Mouse (Mus musculus): ENCODE results near the gene Efcc1. TPM values are rescaled to one million over a fixed set of nuclear protein-coding genes. Genes with fewer than 3 reads are reported as not detected.

The Efcc1 gene
- 4.0 and 4.5 TPM in 2 replicates for polyA plus RNA-seq (2012; rRNA removed)

GRCm38 (mm10) chr6:87730591-87731462, at the start of gene Efcc1:
Gene Efcc1 (plus strand): TSS chr6:87730869.
- Histone ChIP-seq H3K4me1 (ENCODE audit: control insufficient read depth, insufficient read depth, low read length) (no peaks in the 10 kb centered on the region), H3K27ac (ENCODE audit: insufficient read depth, low read length) (no peak within 1 kb of the TSS), H3K4me3 (replicated peaks; ENCODE audit: insufficient read depth, low read depth, low read length) (peak within 1 kb of the TSS; percentile 32), H3K27me3 (ENCODE audit: control insufficient read depth, insufficient read depth, low read length) (no peaks in the 10 kb centered on the region; the same call in 1 of the 2 replicates)
- peak; percentile 23 to 24 for DNase-seq
- TF ChIP-seq CTCF (IDR thresholded peaks at IDR 0.05; ENCODE audit: borderline replicate concordance, insufficient read depth, low read depth, low read length) (no peak), POLR2A (IDR thresholded peaks at IDR 0.05; ENCODE audit: borderline replicate concordance, insufficient read depth, low read length) (no peak)
- under 1% methylated on average over 90 of the region's 90 CpGs for WGBS

GRCm38 (mm10) chr6:87695947-87696346, 34.7 kb upstream of the Efcc1 start:
- TF ChIP-seq CTCF (IDR thresholded peaks at IDR 0.05; ENCODE audit: borderline replicate concordance, insufficient read depth, low read depth, low read length), result no peak
- TF ChIP-seq POLR2A (IDR thresholded peaks at IDR 0.05; ENCODE audit: borderline replicate concordance, insufficient read depth, low read length), result no peak
- DNase-seq, result no peak
- no peaks in the 10 kb centered on the region for H3K27me3 ChIP-seq (ENCODE audit: control insufficient read depth, insufficient read depth, low read length)
- no peak overlapping the region for H3K27ac ChIP-seq (ENCODE audit: insufficient read depth, low read length)
- H3K4me3 ChIP-seq (replicated peaks; ENCODE audit: insufficient read depth, low read depth, low read length), result no peak overlapping the region
- no peaks in the 10 kb centered on the region for H3K4me1 ChIP-seq (ENCODE audit: control insufficient read depth, insufficient read depth, low read length)
- 67% methylated on average over 3 of the region's 3 CpGs for WGBS

DNA sequence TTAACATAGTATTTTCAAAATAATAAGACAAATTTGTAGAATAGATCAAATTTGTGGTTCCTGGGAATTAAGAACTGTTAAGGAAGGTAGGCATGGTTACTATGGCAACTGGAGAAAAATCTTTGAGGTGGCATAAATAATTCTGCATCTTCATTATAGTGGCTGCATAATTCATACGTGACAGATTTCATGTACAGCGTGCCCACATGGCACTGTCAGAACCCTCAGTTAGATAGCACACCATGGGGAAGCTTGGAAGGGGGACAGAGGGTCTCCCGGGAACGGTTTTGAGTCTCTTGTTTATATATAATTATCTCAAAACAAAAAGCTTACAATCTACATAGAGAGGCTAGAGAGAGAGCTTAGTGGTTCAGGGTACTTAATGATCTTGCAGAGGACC, 34.1 kb upstream of the Efcc1 start:
- no peak for DNase-seq
- Histone ChIP-seq H3K27me3 (ENCODE audit: control insufficient read depth, insufficient read depth, low read length) (no peaks in the 10 kb centered on the region), H3K4me1 (ENCODE audit: control insufficient read depth, insufficient read depth, low read length) (no peaks in the 10 kb centered on the region), H3K27ac (ENCODE audit: insufficient read depth, low read length) (no peak overlapping the region), H3K4me3 (replicated peaks; ENCODE audit: insufficient read depth, low read depth, low read length) (no peak overlapping the region)
- TF ChIP-seq CTCF (IDR thresholded peaks at IDR 0.05; ENCODE audit: borderline replicate concordance, insufficient read depth, low read depth, low read length), result no peak
- 68% methylated on average over 4 of the region's 4 CpGs for WGBS

DNA sequence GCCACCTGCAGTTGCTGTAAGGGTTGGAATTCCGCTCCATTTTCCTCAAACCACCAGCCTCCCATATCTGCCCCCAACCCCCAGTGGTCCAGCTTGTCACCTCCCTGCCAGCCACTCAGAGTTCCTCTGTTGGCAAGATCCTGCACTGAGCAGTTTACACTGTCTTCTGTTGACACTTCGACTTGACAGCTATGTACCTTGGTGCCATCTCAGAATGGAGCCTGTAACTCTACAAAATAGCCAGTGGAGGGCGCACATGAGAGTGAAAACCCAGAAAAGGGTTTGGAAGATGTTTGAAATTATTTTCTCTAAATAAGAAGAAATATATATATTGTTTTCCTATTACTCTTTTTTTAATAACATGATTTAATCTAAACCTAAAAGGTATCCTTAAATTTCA, 24.4 kb upstream of the Efcc1 start:
- DNase-seq, result no peak
- H3K4me1 ChIP-seq (ENCODE audit: control insufficient read depth, insufficient read depth, low read length), result no peaks in the 10 kb centered on the region

DNA sequence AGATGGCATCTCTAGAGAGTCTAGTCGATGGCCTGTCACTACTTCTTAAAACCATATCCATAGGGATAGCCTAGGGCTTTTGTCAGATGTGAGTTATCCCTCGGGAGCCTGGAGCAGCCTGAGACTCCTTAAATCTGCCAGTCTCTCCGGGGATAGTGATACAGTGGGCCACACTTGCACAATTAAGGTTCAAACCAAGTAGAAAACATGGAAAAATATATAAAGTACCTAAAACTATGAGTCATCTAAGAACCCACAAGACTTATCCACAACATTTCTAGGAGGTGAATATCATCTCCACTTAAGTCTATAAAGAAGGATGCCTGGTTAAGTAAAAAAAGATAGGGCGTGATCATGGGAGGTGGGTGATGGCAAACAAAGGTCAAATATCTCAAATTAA, 18.4 kb upstream of the Efcc1 start:
- TF ChIP-seq CTCF (IDR thresholded peaks at IDR 0.05; ENCODE audit: borderline replicate concordance, insufficient read depth, low read depth, low read length) (no peak), POLR2A (IDR thresholded peaks at IDR 0.05; ENCODE audit: borderline replicate concordance, insufficient read depth, low read length) (no peak)
- H3K4me1 ChIP-seq (ENCODE audit: control insufficient read depth, insufficient read depth, low read length), result no peaks in the 10 kb centered on the region
- no peak for DNase-seq
- 87% methylated on average over 4 of the region's 4 CpGs for WGBS
- no peaks in the 10 kb centered on the region for H3K27me3 ChIP-seq (ENCODE audit: control insufficient read depth, insufficient read depth, low read length)
- no peak overlapping the region for H3K27ac ChIP-seq (ENCODE audit: insufficient read depth, low read length)
- no peak overlapping the region for H3K4me3 ChIP-seq (replicated peaks; ENCODE audit: insufficient read depth, low read depth, low read length)

More for the DNA sequence above, 24.4 kb upstream of the Efcc1 start:
- H3K27ac ChIP-seq (ENCODE audit: insufficient read depth, low read length), result no peak overlapping the region
- 39% methylated on average over 3 of the region's 3 CpGs for WGBS
- H3K4me3 ChIP-seq (replicated peaks; ENCODE audit: insufficient read depth, low read depth, low read length), result no peak overlapping the region
- TF ChIP-seq CTCF (IDR thresholded peaks at IDR 0.05; ENCODE audit: borderline replicate concordance, insufficient read depth, low read depth, low read length) (no peak), POLR2A (IDR thresholded peaks at IDR 0.05; ENCODE audit: borderline replicate concordance, insufficient read depth, low read length) (no peak)
- no peaks in the 10 kb centered on the region for H3K27me3 ChIP-seq (ENCODE audit: control insufficient read depth, insufficient read depth, low read length)

DNA sequence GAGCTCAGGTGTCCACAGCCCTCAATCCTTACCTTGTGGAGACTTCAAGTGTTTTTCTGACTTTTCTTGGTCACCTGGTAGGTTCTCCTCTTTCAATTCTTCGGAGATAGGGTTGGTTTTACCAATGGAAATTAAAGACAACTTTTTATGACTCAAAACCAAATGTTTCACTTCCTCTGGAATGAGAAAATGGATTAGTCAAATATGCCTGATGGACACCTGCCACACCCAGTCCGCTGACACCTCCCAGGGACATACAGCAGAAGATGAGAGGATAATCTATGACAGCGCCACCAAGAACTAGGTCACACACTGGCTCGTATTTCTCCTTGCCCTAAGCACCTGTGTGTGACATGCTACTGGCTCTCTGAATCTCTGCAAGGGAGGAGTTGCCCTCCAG, 16.6 kb upstream of the Efcc1 start:
- no peaks in the 10 kb centered on the region for H3K27me3 ChIP-seq (ENCODE audit: control insufficient read depth, insufficient read depth, low read length)
- 79% methylated on average over 4 of the region's 4 CpGs for WGBS
- H3K4me3 ChIP-seq (replicated peaks; ENCODE audit: insufficient read depth, low read depth, low read length), result no peak overlapping the region
- TF ChIP-seq POLR2A (IDR thresholded peaks at IDR 0.05; ENCODE audit: borderline replicate concordance, insufficient read depth, low read length) (no peak), CTCF (IDR thresholded peaks at IDR 0.05; ENCODE audit: borderline replicate concordance, insufficient read depth, low read depth, low read length) (no peak)
- H3K4me1 ChIP-seq (ENCODE audit: control insufficient read depth, insufficient read depth, low read length), result no peaks in the 10 kb centered on the region
- no peak for DNase-seq
- H3K27ac ChIP-seq (ENCODE audit: insufficient read depth, low read length), result no peak overlapping the region

GRCm38 (mm10) chr6:87722631-87723030, 8.0 kb upstream of the Efcc1 start:
- WGBS, result 9% methylated on average over 13 of the region's 13 CpGs
- no peak overlapping the region for H3K27ac ChIP-seq (ENCODE audit: insufficient read depth, low read length)
- H3K4me1 ChIP-seq (ENCODE audit: control insufficient read depth, insufficient read depth, low read length), result no peaks in the 10 kb centered on the region
- TF ChIP-seq CTCF (IDR thresholded peaks at IDR 0.05; ENCODE audit: borderline replicate concordance, insufficient read depth, low read depth, low read length), result no peak
- TF ChIP-seq POLR2A (IDR thresholded peaks at IDR 0.05; ENCODE audit: borderline replicate concordance, insufficient read depth, low read length), result no peak
- H3K4me3 ChIP-seq (replicated peaks; ENCODE audit: insufficient read depth, low read depth, low read length), result no peak overlapping the region
- no peak for DNase-seq
- no peaks in the 10 kb centered on the region for H3K27me3 ChIP-seq (ENCODE audit: control insufficient read depth, insufficient read depth, low read length)

- no peak overlapping the region for H3K27ac ChIP-seq (ENCODE audit: insufficient read depth, low read length)
- 59% methylated on average over 7 of the region's 7 CpGs for WGBS
- no peak for DNase-seq
- TF ChIP-seq POLR2A (IDR thresholded peaks at IDR 0.05; ENCODE audit: borderline replicate concordance, insufficient read depth, low read length) (no peak), CTCF (IDR thresholded peaks at IDR 0.05; ENCODE audit: borderline replicate concordance, insufficient read depth, low read depth, low read length) (no peak)
- no peaks in the 10 kb centered on the region for H3K4me1 ChIP-seq (ENCODE audit: control insufficient read depth, insufficient read depth, low read length)
- H3K27me3 ChIP-seq (ENCODE audit: control insufficient read depth, insufficient read depth, low read length), result no peaks in the 10 kb centered on the region; the same call in 1 of the 2 replicates
- no peak overlapping the region for H3K4me3 ChIP-seq (replicated peaks; ENCODE audit: insufficient read depth, low read depth, low read length)
Observed at GRCm38 (mm10) chr6:87725267-87725912, 5.3 kb upstream of the Efcc1 start.

Measured in cerebellum, adult 2 months (tissue).